Mouse (Mus musculus): ENCODE data around the gene Lingo1. TPM values are rescaled to one million over a fixed set of nuclear protein-coding genes. Genes with fewer than 3 reads are reported as not detected.
A peak's percentile ranks its signal among the peaks of the same experiment; 100 is the strongest.

Gene Lingo1
- polyA plus RNA-seq, 1 experiment from 2014 or later, result 1.3 TPM

GRCm38 (mm10) chr9:56652551-56652950 lies 143.7 kb downstream of the Lingo1 start:
- TF ChIP-seq CTCF (IDR thresholded peaks at IDR 0.05) (no peak), EP300 (IDR thresholded peaks at IDR 0.05) (no peak)
- H3K9me3 ChIP-seq (ENCODE audit: low read length), result no peaks in the 10 kb centered on the region

DNA sequence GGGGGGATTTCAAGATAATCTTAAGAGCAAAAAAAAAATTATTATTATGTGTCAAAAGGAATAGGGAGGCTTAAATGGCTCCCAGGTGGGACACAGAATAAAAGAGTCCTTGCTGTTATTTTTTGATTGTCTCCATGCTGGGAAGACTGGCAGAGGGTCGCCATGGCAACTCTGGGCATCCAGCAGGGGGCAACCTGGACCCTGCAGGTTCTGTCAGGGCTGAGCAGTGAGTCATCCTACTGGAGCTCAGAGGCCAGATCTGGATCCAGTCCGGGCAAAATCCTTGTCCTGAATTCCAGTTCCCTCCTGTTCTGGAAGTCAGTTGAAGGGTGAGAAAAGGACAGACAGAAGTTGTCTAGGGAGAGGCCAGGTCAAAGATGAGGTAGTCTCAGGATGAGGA lies 144.7 kb downstream of the Lingo1 start:
- H3K4me1 ChIP-seq (ENCODE audit: insufficient read depth, low read depth, low read length), result no peaks in the 10 kb centered on the region
- no peak overlapping the region for H3K4me2 ChIP-seq (replicated peaks; ENCODE audit: low read depth, low read length)
- H3K4me3 ChIP-seq (ENCODE audit: low read depth, low read length), result no peak overlapping the region
- H3K27ac ChIP-seq (ENCODE audit: low read length), result no peak overlapping the region
- H3K9me3 ChIP-seq (ENCODE audit: low read length), result no peaks in the 10 kb centered on the region
- no peak overlapping the region for H3K9ac ChIP-seq (replicated peaks; ENCODE audit: low read depth)
- WGBS, result 34% methylated on average over 2 of the region's 2 CpGs
- ATAC-seq, result no peak
- TF ChIP-seq CTCF (IDR thresholded peaks at IDR 0.05), result 0 out of 2 replicates have a peak, but pooled peaks have one; percentile 6
- no peak for TF ChIP-seq EP300 (IDR thresholded peaks at IDR 0.05)
- H3K27me3 ChIP-seq (replicated peaks; ENCODE audit: insufficient read depth, low read length), result no peaks in the 10 kb centered on the region
- no peak for DNase-seq (ENCODE audit: low spot score)
- no peaks in the 10 kb centered on the region for H3K36me3 ChIP-seq (ENCODE audit: insufficient read depth, low read length)

More at GRCm38 (mm10) chr9:56652551-56652950, 143.7 kb downstream of the Lingo1 start:
- WGBS, result 68% methylated on average over 7 of the region's 7 CpGs
- no peak overlapping the region for H3K9ac ChIP-seq (replicated peaks; ENCODE audit: low read depth)
- no peak overlapping the region for H3K27ac ChIP-seq (ENCODE audit: low read length)
- DNase-seq (ENCODE audit: low spot score) (no peak), ATAC-seq (no peak)
- H3K27me3 ChIP-seq (replicated peaks; ENCODE audit: insufficient read depth, low read length), result no peaks in the 10 kb centered on the region
- H3K4me2 ChIP-seq (replicated peaks; ENCODE audit: low read depth, low read length), result no peak overlapping the region
- no peaks in the 10 kb centered on the region for H3K4me1 ChIP-seq (ENCODE audit: insufficient read depth, low read depth, low read length)
- H3K36me3 ChIP-seq (ENCODE audit: insufficient read depth, low read length), result no peaks in the 10 kb centered on the region
- no peak overlapping the region for H3K4me3 ChIP-seq (ENCODE audit: low read depth, low read length)

DNA sequence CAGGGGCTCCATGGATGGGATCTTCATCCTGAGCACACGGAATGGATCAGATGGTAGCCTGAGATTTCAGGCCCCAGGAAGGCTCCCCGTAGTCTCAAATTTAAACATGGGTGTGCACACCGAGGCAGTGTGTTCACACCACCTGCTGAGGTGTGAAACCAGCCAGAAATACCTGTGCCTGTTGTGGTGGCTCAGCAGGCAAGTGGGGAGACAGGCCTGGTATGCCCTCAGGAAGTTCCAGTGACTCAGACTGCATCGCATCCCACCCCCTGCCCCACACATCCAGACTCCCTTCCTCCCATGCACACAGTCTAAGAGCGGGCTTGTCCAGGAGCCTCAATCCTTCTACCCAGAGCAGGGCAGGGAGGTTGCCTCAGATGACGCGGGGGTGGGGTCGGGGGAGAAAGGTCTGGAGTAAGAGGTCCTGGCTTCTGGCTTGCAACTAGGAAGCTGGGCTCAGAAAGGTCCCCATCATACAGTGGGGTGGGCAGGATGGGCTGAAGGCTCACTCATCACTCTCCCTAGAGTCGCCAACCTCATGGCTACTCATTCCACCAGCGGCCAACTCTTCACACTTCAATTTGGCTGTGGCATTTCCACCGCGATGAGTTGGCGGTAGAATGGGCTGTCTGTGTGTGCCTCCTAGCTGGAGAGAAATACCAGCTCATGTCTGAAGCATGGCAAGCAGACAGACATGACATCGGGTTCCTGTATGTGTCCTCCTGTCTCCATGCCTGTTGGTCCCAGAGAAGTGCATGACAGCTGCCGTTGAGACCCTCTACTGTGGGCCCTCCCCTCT lies 149.8 kb downstream of the Lingo1 start:
- H3K4me3 ChIP-seq (ENCODE audit: low read depth, low read length), result no peak overlapping the region
- H3K36me3 ChIP-seq (ENCODE audit: insufficient read depth, low read length), result no peaks in the 10 kb centered on the region
- no peaks in the 10 kb centered on the region for H3K27me3 ChIP-seq (replicated peaks; ENCODE audit: insufficient read depth, low read length)
- no peak overlapping the region for H3K9ac ChIP-seq (replicated peaks; ENCODE audit: low read depth)
- no peaks in the 10 kb centered on the region for H3K4me1 ChIP-seq (ENCODE audit: insufficient read depth, low read depth, low read length)
- no peak overlapping the region for H3K4me2 ChIP-seq (replicated peaks; ENCODE audit: low read depth, low read length)
- ATAC-seq (no peak), DNase-seq (ENCODE audit: low spot score) (no peak)
- no peak for TF ChIP-seq EP300 (IDR thresholded peaks at IDR 0.05)
- TF ChIP-seq CTCF (IDR thresholded peaks at IDR 0.05), result no peak
- H3K27ac ChIP-seq (ENCODE audit: low read length), result no peak overlapping the region
- no peaks in the 10 kb centered on the region for H3K9me3 ChIP-seq (ENCODE audit: low read length)
- 81% methylated on average over 15 of the region's 15 CpGs for WGBS

DNA sequence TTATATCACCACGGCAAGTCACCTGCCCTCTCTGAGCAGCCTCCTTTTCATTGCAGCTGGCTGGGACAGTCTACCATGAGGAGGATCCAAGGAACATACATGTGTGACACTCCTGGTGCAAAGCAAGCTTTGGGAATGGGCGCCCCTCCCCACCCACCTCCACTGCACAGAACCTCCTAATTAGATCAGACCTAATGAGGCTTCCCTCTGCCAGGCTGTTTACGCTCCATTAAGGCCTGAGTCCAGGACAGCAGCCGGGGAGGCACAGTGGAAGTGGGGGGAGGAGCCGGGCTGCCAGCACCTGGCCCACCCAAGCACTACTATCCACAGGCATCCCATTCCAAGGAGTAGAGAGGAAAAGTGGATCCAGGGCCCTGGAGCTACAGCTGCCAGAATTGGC lies 152.8 kb downstream of the Lingo1 start:
- WGBS, result 63% methylated on average over 5 of the region's 5 CpGs
- DNase-seq (ENCODE audit: low spot score) (no peak), ATAC-seq (no peak)
- Histone ChIP-seq H3K36me3 (ENCODE audit: insufficient read depth, low read length) (no peaks in the 10 kb centered on the region), H3K27ac (ENCODE audit: low read length) (no peak overlapping the region), H3K4me3 (ENCODE audit: low read depth, low read length) (no peak overlapping the region), H3K9ac (replicated peaks; ENCODE audit: low read depth) (no peak overlapping the region), H3K27me3 (replicated peaks; ENCODE audit: insufficient read depth, low read length) (no peaks in the 10 kb centered on the region), H3K9me3 (ENCODE audit: low read length) (no peaks in the 10 kb centered on the region), H3K4me1 (ENCODE audit: insufficient read depth, low read depth, low read length) (no peaks in the 10 kb centered on the region), H3K4me2 (replicated peaks; ENCODE audit: low read depth, low read length) (no peak overlapping the region)
- TF ChIP-seq CTCF (IDR thresholded peaks at IDR 0.05) (no peak), EP300 (IDR thresholded peaks at IDR 0.05) (no peak)

- no peaks in the 10 kb centered on the region for H3K36me3 ChIP-seq (ENCODE audit: insufficient read depth, low read length)
- ATAC-seq (no peak), DNase-seq (ENCODE audit: low spot score) (peak; percentile 49)
- no peak overlapping the region for H3K4me2 ChIP-seq (replicated peaks; ENCODE audit: low read depth, low read length)
- H3K4me3 ChIP-seq (ENCODE audit: low read depth, low read length), result no peak overlapping the region
- no peak overlapping the region for H3K9ac ChIP-seq (replicated peaks; ENCODE audit: low read depth)
- WGBS, result 55% methylated on average over 8 of the region's 8 CpGs
- H3K27ac ChIP-seq (ENCODE audit: low read length), result no peak overlapping the region
- no peaks in the 10 kb centered on the region for H3K9me3 ChIP-seq (ENCODE audit: low read length)
- TF ChIP-seq EP300 (IDR thresholded peaks at IDR 0.05) (no peak), CTCF (IDR thresholded peaks at IDR 0.05) (peak; percentile 78)
- peaks cover 5% of the 10 kb centered on the region; the same call in 1 of the 2 replicates for H3K4me1 ChIP-seq (ENCODE audit: insufficient read depth, low read depth, low read length)
- H3K27me3 ChIP-seq (replicated peaks; ENCODE audit: insufficient read depth, low read length), result peaks cover 35% of the 10 kb centered on the region
Measured at GRCm38 (mm10) chr9:56638226-56638905, 157.9 kb downstream of the Lingo1 start.

GRCm38 (mm10) chr9:56637403-56637857 lies 158.8 kb downstream of the Lingo1 start:
- WGBS, result 3% methylated on average over 14 of the region's 29 CpGs
- Histone ChIP-seq H3K9ac (replicated peaks; ENCODE audit: low read depth) (no peak overlapping the region), H3K9me3 (ENCODE audit: low read length) (no peaks in the 10 kb centered on the region), H3K27me3 (replicated peaks; ENCODE audit: insufficient read depth, low read length) (peaks cover 35% of the 10 kb centered on the region), H3K4me3 (ENCODE audit: low read depth, low read length) (no peak overlapping the region), H3K4me1 (ENCODE audit: insufficient read depth, low read depth, low read length) (peaks cover 5% of the 10 kb centered on the region; the same call in 1 of the 2 replicates), H3K36me3 (ENCODE audit: insufficient read depth, low read length) (no peaks in the 10 kb centered on the region), H3K27ac (ENCODE audit: low read length) (no peak overlapping the region), H3K4me2 (replicated peaks; ENCODE audit: low read depth, low read length) (no peak overlapping the region)
- ATAC-seq (no peak), DNase-seq (ENCODE audit: low spot score) (no peak)
- no peak for TF ChIP-seq CTCF (IDR thresholded peaks at IDR 0.05)
- no peak for TF ChIP-seq EP300 (IDR thresholded peaks at IDR 0.05)
